Mouse (Mus musculus): ENCODE data around the gene Vmn1r47.
"Not testable (repeated sequence)": the region's sequence is repeated elsewhere in the genome, so short reads cannot be mapped to it uniquely, and the experiment has no call there.

Vmn1r47 gene

GRCm38 (mm10) chr6:90015847-90016246 is at the start of gene Vmn1r47:
TSS of gene Vmn1r47 (plus strand) at chr6:90016147.
- not testable (repeated sequence) for DNase-seq

GRCm38 (mm10) chr6:89966341-89966740 is 49.6 kb upstream of the Vmn1r47 start:
- no peak for DNase-seq

- no peak for DNase-seq
Observed at GRCm38 (mm10) chr6:89969013-89969412, 46.9 kb upstream of the Vmn1r47 start, which contains the start of gene Vmn1r46. TSS of gene Vmn1r46 (plus strand) at chr6:89969313.

- DNase-seq, result no peak
Observed at GRCm38 (mm10) chr6:89985989-89986388, 30.0 kb upstream of the Vmn1r47 start.

DNA sequence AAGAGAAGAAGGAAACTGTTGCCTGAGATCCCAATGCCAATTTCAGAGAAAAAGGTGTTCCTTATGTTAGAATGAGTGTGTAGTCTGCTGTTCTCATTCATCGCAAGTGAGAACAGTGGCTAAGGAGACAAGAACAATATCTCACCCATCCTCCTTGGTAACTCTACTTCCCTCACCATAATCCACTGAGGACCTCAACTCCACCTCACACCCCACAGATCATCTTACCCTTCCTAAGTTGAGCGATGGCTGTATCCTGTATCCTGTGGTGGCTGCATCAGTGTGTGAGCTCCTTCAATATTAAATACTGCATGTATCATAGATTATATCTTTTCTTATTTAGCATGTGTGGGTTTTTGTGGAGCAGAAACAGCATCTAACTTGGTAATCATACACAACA is 20.8 kb downstream of the Vmn1r47 start, which contains the start of gene Vmn1r48:
TSS of gene Vmn1r48 (minus strand) at position 101 of the 400 bp plus-strand sequence.
- DNase-seq, result not testable (repeated sequence)
